Mouse (Mus musculus) lung, embryonic 15.5 days (tissue): ENCODE measurements around the gene Vps35l. TPM values are rescaled to one million over a fixed set of nuclear protein-coding genes. Genes with fewer than 3 reads are reported as not detected.
A peak's percentile ranks its signal among the peaks of the same experiment; 100 is the strongest.

Source experiments
- ATAC-seq: fragments of 200-750 bp; cut with Nextera tagmentation; 2 replicates; pipeline ENCODE4 v1.8.0; 2017; ENCODE audit warnings: moderate number of reproducible peaks, borderline replicate concordance; ENCODE audit not compliant: low FRiP score, low TSS enrichment; ENCODE audit errors: extremely low read depth
- H3K27ac ChIP-seq: fragments of 300-500 bp; sonication (generic); 2 replicates; pipeline ENCODE4 v1.5.1; 2015; ENCODE audit warnings: moderate library complexity, mild to moderate bottlenecking, inconsistent platforms
- H3K27me3 ChIP-seq: fragments of 300-500 bp; sonication (generic); 2 replicates; pipeline ENCODE4 v1.6.1; 2015; ENCODE audit warnings: inconsistent platforms
- H3K36me3 ChIP-seq: fragments of 300-500 bp; sonication (generic); 2 replicates; pipeline ENCODE4 v1.6.1; 2015; ENCODE audit warnings: inconsistent platforms
- H3K4me1 ChIP-seq: fragments of 300-500 bp; sonication (generic); 2 replicates; pipeline ENCODE4 v1.6.1; 2015; ENCODE audit warnings: inconsistent platforms
- H3K4me2 ChIP-seq: fragments of 300-500 bp; sonication (generic); 2 replicates; pipeline ENCODE4 v1.6.1; 2015; ENCODE audit warnings: inconsistent platforms, mild to moderate bottlenecking, moderate library complexity
- H3K4me3 ChIP-seq: fragments of 300-500 bp; sonication (generic); 2 replicates; pipeline ENCODE4 v1.5.1; 2015; ENCODE audit warnings: mild to moderate bottlenecking, inconsistent platforms
- H3K9ac ChIP-seq: fragments of 300-500 bp; sonication (generic); 2 replicates; pipeline ENCODE4 v1.6.1; 2015; ENCODE audit warnings: inconsistent platforms
- H3K9me3 ChIP-seq: fragments of 300-500 bp; sonication (generic); 2 replicates; pipeline ENCODE4 v1.6.1; 2016; ENCODE audit warnings: inconsistent platforms
- WGBS: fragments of 180-500 bp; shearing (Covaris S2); methylation state at CpG from one replicate; pipeline ENCODE4 v1.1.7; 2015; 5-methylcytosine and 5-hydroxymethylcytosine counted together
- polyA plus RNA-seq: library from polyadenylated mRNA; unstranded; fragments of >200 nt; fragmentation: Nextera tagmentation; extraction: Ambion mirVana; gene quantifications from 2 replicates; pipeline ENCODE4 v1.2.1, GENCODE M21; 2015

Vps35l gene
- polyA plus RNA-seq, 1 experiment from 2014 or later, result 63.6 TPM

GRCm38 (mm10) chr7:118803425-118803824, 63.4 kb downstream of the Vps35l start:
- WGBS, result 84% methylated on average over 8 of the region's 8 CpGs
- Histone ChIP-seq H3K4me3 (no peak overlapping the region), H3K36me3 (peaks cover 26% of the 10 kb centered on the region)

GRCm38 (mm10) chr7:118806631-118807411, 66.8 kb downstream of the Vps35l start:
- Histone ChIP-seq H3K4me1 (peaks cover 13% of the 10 kb centered on the region), H3K4me3 (no peak overlapping the region), H3K27ac (peak overlapping the region; percentile 22), H3K36me3 (peaks cover 12% of the 10 kb centered on the region), H3K4me2 (no peak overlapping the region), H3K9me3 (no peaks in the 10 kb centered on the region), H3K9ac (no peak overlapping the region), H3K27me3 (no peaks in the 10 kb centered on the region)
- ATAC-seq, result 0 out of 2 replicates have a peak, but pooled peaks have one; percentile 17
- 42% methylated on average over 16 of the region's 16 CpGs for WGBS

More at GRCm38 (mm10) chr7:118803425-118803824, 63.4 kb downstream of the Vps35l start:
- Histone ChIP-seq H3K9ac (no peak overlapping the region), H3K4me2 (no peak overlapping the region), H3K27ac (no peak overlapping the region), H3K27me3 (no peaks in the 10 kb centered on the region), H3K4me1 (peaks cover 13% of the 10 kb centered on the region), H3K9me3 (no peaks in the 10 kb centered on the region)
- ATAC-seq, result no peak

GRCm38 (mm10) chr7:118807899-118808298, 67.9 kb downstream of the Vps35l start:
- 35% methylated on average over 8 of the region's 8 CpGs for WGBS
- Histone ChIP-seq H3K4me2 (no peak overlapping the region), H3K9me3 (no peaks in the 10 kb centered on the region), H3K27ac (0 out of 2 replicates have a peak overlapping the region, but pooled peaks have one; percentile 18), H3K9ac (no peak overlapping the region), H3K27me3 (no peaks in the 10 kb centered on the region), H3K4me3 (no peak overlapping the region), H3K4me1 (peaks cover 13% of the 10 kb centered on the region), H3K36me3 (peaks cover 7% of the 10 kb centered on the region; the same call in 1 of the 2 replicates)
- peak; percentile 83 for ATAC-seq

- no peaks in the 10 kb centered on the region for H3K9me3 ChIP-seq
- H3K36me3 ChIP-seq, result peaks cover 13% of the 10 kb centered on the region; the same call in 1 of the 2 replicates
Observed at GRCm38 (mm10) chr7:118811407-118812106, 71.5 kb downstream of the Vps35l start.

GRCm38 (mm10) chr7:118813592-118813991, 73.6 kb downstream of the Vps35l start:
- no peaks in the 10 kb centered on the region; the same call in 1 of the 2 replicates for H3K4me1 ChIP-seq
- no peaks in the 10 kb centered on the region for H3K27me3 ChIP-seq
- H3K4me3 ChIP-seq, result no peak overlapping the region
- no peak for ATAC-seq
- H3K4me2 ChIP-seq, result no peak overlapping the region
- WGBS, result 88% methylated on average over 4 of the region's 4 CpGs
- no peak overlapping the region for H3K9ac ChIP-seq
- no peaks in the 10 kb centered on the region for H3K9me3 ChIP-seq
- H3K36me3 ChIP-seq, result peaks cover 21% of the 10 kb centered on the region; the same call in 1 of the 2 replicates
- no peak overlapping the region for H3K27ac ChIP-seq

More at GRCm38 (mm10) chr7:118811407-118812106, 71.5 kb downstream of the Vps35l start:
- Histone ChIP-seq H3K27ac (no peak overlapping the region), H3K4me3 (no peak overlapping the region), H3K4me1 (peaks cover 12% of the 10 kb centered on the region), H3K27me3 (no peaks in the 10 kb centered on the region), H3K4me2 (no peak overlapping the region), H3K9ac (no peak overlapping the region)
- no peak for ATAC-seq
- 55% methylated on average over 12 of the region's 12 CpGs for WGBS

- Histone ChIP-seq H3K27ac (no peak overlapping the region), H3K27me3 (no peaks in the 10 kb centered on the region), H3K4me3 (no peak overlapping the region), H3K4me1 (no peaks in the 10 kb centered on the region; the same call in 1 of the 2 replicates), H3K9ac (no peak overlapping the region), H3K36me3 (peaks cover 27% of the 10 kb centered on the region; the same call in 1 of the 2 replicates), H3K4me2 (no peak overlapping the region), H3K9me3 (no peaks in the 10 kb centered on the region)
- WGBS, result 93% methylated on average over 3 of the region's 3 CpGs
- ATAC-seq, result no peak
Observed at GRCm38 (mm10) chr7:118816275-118816674, 76.2 kb downstream of the Vps35l start.

- Histone ChIP-seq H3K4me2 (no peak overlapping the region), H3K9ac (no peak overlapping the region), H3K27me3 (no peaks in the 10 kb centered on the region), H3K36me3 (peaks cover 27% of the 10 kb centered on the region; the same call in 1 of the 2 replicates), H3K4me1 (no peaks in the 10 kb centered on the region), H3K4me3 (no peak overlapping the region), H3K9me3 (no peaks in the 10 kb centered on the region), H3K27ac (no peak overlapping the region)
- ATAC-seq, result no peak
- WGBS, result 93% methylated on average over 7 of the region's 7 CpGs
Observed at GRCm38 (mm10) chr7:118817741-118818140, 77.7 kb downstream of the Vps35l start.

GRCm38 (mm10) chr7:118819666-118820065, 79.6 kb downstream of the Vps35l start:
- peaks cover 21% of the 10 kb centered on the region; the same call in 1 of the 2 replicates for H3K36me3 ChIP-seq
- H3K4me3 ChIP-seq, result no peak overlapping the region
- H3K27ac ChIP-seq, result no peak overlapping the region
- H3K27me3 ChIP-seq, result no peaks in the 10 kb centered on the region
- WGBS, result 70% methylated on average over 1 of the region's 1 CpGs
- no peaks in the 10 kb centered on the region for H3K9me3 ChIP-seq
- no peak overlapping the region for H3K9ac ChIP-seq
- H3K4me2 ChIP-seq, result no peak overlapping the region
- ATAC-seq, result no peak
- no peaks in the 10 kb centered on the region for H3K4me1 ChIP-seq

- Histone ChIP-seq H3K4me1 (no peaks in the 10 kb centered on the region), H3K4me2 (no peak overlapping the region), H3K27me3 (no peaks in the 10 kb centered on the region), H3K9me3 (no peaks in the 10 kb centered on the region), H3K4me3 (no peak overlapping the region), H3K27ac (no peak overlapping the region), H3K36me3 (peaks cover 16% of the 10 kb centered on the region), H3K9ac (no peak overlapping the region)
- ATAC-seq, result no peak
- 66% methylated on average over 7 of the region's 7 CpGs for WGBS
Observed at GRCm38 (mm10) chr7:118821356-118821755, 81.3 kb downstream of the Vps35l start.

- no peak overlapping the region for H3K4me3 ChIP-seq
- peaks cover 15% of the 10 kb centered on the region; the same call in 1 of the 2 replicates for H3K36me3 ChIP-seq
- no peak overlapping the region for H3K9ac ChIP-seq
- ATAC-seq, result no peak
- no peaks in the 10 kb centered on the region for H3K27me3 ChIP-seq
- H3K27ac ChIP-seq, result no peak overlapping the region
- H3K9me3 ChIP-seq, result no peaks in the 10 kb centered on the region
- 86% methylated on average over 12 of the region's 12 CpGs for WGBS
- no peak overlapping the region for H3K4me2 ChIP-seq
- H3K4me1 ChIP-seq, result no peaks in the 10 kb centered on the region
Observed at GRCm38 (mm10) chr7:118821887-118822556, 82.0 kb downstream of the Vps35l start.

GRCm38 (mm10) chr7:118824451-118824850, 84.4 kb downstream of the Vps35l start:
- Histone ChIP-seq H3K27ac (no peak overlapping the region), H3K36me3 (peaks cover 4% of the 10 kb centered on the region; the same call in 1 of the 2 replicates), H3K4me1 (no peaks in the 10 kb centered on the region), H3K9ac (no peak overlapping the region), H3K4me3 (no peak overlapping the region), H3K27me3 (no peaks in the 10 kb centered on the region), H3K9me3 (no peaks in the 10 kb centered on the region), H3K4me2 (no peak overlapping the region)
- ATAC-seq, result no peak
- WGBS, result 70% methylated on average over 7 of the region's 7 CpGs
